Mouse (Mus musculus) heart, adult 2 months (tissue): ENCODE measurements around the gene Acat2. TPM values are rescaled to one million over a fixed set of nuclear protein-coding genes. Genes with fewer than 3 reads are reported as not detected.
"Not testable (repeated sequence)": the region's sequence is repeated elsewhere in the genome, so short reads cannot be mapped to it uniquely, and the experiment has no call there.

Source experiments
- DNase-seq, 2 experiments: peaks; one replicate each; pipeline ENCODE4 v3.0.0; 2021
- H3K27ac ChIP-seq: fragments of 200-600 bp; 2 replicates; pipeline ENCODE4 v1.8.1; 2022
- H3K27me3 ChIP-seq: fragments of 200-500 bp; 2 replicates; pipeline ENCODE4 v1.6.1; 2012; ENCODE audit warnings: mild to moderate bottlenecking, low read length, inconsistent platforms, mixed read lengths; ENCODE audit not compliant: control insufficient read depth, insufficient read depth
- H3K36me3 ChIP-seq: fragments of 200-500 bp; 2 replicates; pipeline ENCODE4 v1.6.1; 2012; ENCODE audit warnings: low read length, inconsistent platforms; ENCODE audit not compliant: control insufficient read depth, insufficient read depth
- H3K4me1 ChIP-seq: fragments of 200-500 bp; 2 replicates; pipeline ENCODE4 v1.6.1; 2011; ENCODE audit warnings: low read length; ENCODE audit not compliant: control insufficient read depth, insufficient read depth
- H3K4me3 ChIP-seq: fragments of 200-600 bp; 2 replicates; pipeline ENCODE4 v1.8.1; 2022
- H3K79me2 ChIP-seq: fragments of 200-500 bp; replicated peaks from 2 replicates; pipeline ENCODE4 v1.6.1; 2012; ENCODE audit warnings: mild to moderate bottlenecking, inconsistent platforms, low read length, moderate library complexity, mixed read lengths; ENCODE audit not compliant: control insufficient read depth, insufficient read depth
- H3K9ac ChIP-seq: fragments of 200-500 bp; 2 replicates; pipeline ENCODE4 v1.6.1; 2012; ENCODE audit warnings: low read depth, mild to moderate bottlenecking, control low read depth, inconsistent platforms, low read length, mixed read lengths
- CTCF ChIP-seq: fragments of 200-600 bp; IDR thresholded peaks from 2 replicates; pipeline ENCODE4 v1.8.1; 2022; ENCODE audit warnings: antibody characterized with exemption, mild to moderate bottlenecking, moderate library complexity
- EP300 ChIP-seq: fragments of 200-500 bp; IDR thresholded peaks from 2 replicates; pipeline ENCODE4 v1.6.1; 2011; ENCODE audit warnings: low read depth, low read length, control low read depth; ENCODE audit not compliant: insufficient read depth
- POLR2A ChIP-seq: fragments of 200-500 bp; IDR thresholded peaks from 2 replicates; pipeline ENCODE4 v1.6.1; 2011; ENCODE audit warnings: mild to moderate bottlenecking, low read depth, low read length, control low read depth; ENCODE audit not compliant: insufficient read depth
- WGBS: fragments of 180-500 bp; shearing (Covaris S2); methylation state at CpG from one replicate; pipeline ENCODE4 v1.1.7; 2018; 5-methylcytosine and 5-hydroxymethylcytosine counted together
- intact Hi-C: fragments of 180-260 bp; cut with DNase I; formaldehyde crosslinking; loops from one replicate; pipeline ENCODE4 v1.15.1; 2025
- polyA plus RNA-seq: library from polyadenylated mRNA; depleted of rRNA; stranded (reverse); fragments of >200 nt; gene quantifications from 2 replicates; pipeline ENCODE4 v1.2.3, GENCODE M21; 2012
- total RNA-seq, 2 experiments: library from RNA; stranded (reverse); gene quantifications; 2 replicates each; pipeline ENCODE4 v1.2.3; 2021

The Acat2 gene
- total and polyA plus RNA-seq, 3 experiments: 5.7 to 6.9 (median 6.6) TPM

DNA sequence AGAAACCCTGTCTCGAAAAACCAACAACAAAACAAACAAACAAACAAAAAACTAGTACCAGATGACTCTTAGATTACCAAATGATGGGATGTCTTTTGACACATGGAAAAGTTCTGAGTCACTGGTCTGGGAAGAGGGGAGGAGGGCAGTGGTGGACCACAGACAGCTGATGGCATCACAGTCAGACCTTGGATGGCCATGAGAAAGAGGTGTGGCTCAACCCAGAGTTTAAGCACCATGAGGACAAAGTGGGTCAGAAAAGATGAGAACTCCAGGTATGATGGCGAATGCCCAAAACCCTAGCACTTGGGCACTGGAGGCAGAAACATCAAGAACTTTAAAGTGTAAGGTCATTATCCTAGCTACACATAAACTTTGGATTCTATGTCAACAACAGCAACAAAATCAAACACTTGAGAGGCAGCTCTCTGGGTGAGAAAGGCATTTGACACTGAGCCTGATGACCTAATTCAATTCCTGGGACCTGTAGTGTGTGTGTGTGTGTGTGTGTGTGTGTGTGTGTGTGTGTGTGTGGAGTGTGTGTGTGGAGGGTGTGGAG lies 23.1 kb downstream of the Acat2 start:
- WGBS: 77% methylated on average over 2 of the region's 2 CpGs
- intact Hi-C loops: no loop called here
- TF ChIP-seq POLR2A: no peak
- no peak for DNase-seq
- H3K27me3 ChIP-seq: no peaks in the 10 kb centered on the region; the same call in 1 of the 2 replicates
- H3K36me3 ChIP-seq: no peaks in the 10 kb centered on the region
- no peaks in the 10 kb centered on the region for H3K79me2 ChIP-seq
- no peak overlapping the region for H3K4me3 ChIP-seq
- H3K27ac ChIP-seq: no peak overlapping the region
- H3K4me1 ChIP-seq: no peaks in the 10 kb centered on the region
- H3K9ac ChIP-seq: no peak overlapping the region

DNA sequence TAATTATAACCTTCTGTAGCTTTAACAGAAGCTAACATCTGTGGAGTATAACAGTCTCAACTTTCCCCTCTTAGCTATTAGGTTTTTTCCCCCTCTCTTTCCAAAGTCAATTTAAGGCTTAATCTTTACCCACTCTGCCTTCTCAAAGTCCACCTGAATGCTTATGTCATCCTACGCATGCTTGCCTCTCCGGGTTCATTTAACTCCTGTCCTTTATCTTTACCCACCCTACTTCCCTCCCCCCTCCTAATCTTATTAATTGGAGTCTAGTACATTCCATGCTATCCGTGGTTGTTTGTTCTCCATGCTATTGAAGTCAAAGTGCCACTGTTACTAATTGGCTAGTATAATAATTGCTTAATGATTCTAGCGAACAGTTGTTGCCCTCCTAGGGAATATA lies 24.8 kb downstream of the Acat2 start:
- Histone ChIP-seq H3K9ac (no peak overlapping the region), H3K27ac (no peak overlapping the region), H3K79me2 (no peaks in the 10 kb centered on the region), H3K4me3 (no peak overlapping the region), H3K27me3 (no peaks in the 10 kb centered on the region; the same call in 1 of the 2 replicates), H3K36me3 (no peaks in the 10 kb centered on the region), H3K4me1 (no peaks in the 10 kb centered on the region)
- TF ChIP-seq CTCF (no peak), EP300 (no peak)
- no peak for DNase-seq
- WGBS: 60% methylated on average over 4 of the region's 4 CpGs
- intact Hi-C loops: no loop called here

DNA sequence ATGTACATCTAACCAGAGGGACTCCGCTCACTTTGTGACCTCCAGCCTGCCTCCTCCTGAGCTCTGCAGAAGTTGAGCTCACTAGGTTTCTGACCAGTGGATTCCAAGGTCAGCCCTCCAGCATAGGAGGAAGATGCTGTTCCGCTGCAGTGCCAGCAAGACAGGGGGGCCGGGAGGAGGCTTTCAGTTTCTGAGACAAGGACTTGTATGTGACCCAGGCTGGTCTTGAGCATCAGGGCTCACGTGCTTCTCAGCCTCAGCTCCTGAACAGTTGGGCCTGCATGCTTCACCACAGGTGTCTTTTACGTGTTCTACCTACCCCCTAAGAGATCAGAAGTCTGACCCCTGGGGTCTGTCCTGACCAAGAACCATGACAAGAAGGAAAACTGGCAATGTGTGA lies 29.0 kb downstream of the Acat2 start:
- not testable (repeated sequence) for H3K36me3 ChIP-seq

DNA sequence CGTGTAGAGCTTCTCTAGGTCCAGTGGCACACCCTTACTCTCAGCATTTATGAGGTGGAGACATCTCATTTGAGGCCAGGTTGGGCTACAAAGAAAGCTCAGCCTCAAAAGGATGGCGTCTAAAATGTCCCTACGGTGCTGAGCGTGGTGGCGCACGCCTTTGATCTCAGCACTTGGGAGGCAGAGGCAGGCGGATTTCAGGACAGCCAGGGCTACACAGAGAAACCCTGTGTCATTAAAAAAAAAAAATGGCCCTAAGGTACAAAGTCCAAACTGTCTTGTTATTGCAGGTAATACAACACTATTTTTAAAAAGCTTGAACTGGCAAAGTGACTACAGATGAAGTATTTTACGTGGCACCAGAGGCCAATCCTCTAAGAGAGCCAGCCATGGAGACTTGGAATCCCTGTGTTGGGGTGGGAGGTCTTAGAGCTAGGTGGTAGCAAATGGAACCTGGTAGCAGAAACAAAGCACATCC lies 34.8 kb downstream of the Acat2 start:
- Histone ChIP-seq H3K27ac (no peak overlapping the region), H3K27me3 (no peaks in the 10 kb centered on the region), H3K4me3 (no peak overlapping the region), H3K4me1 (no peaks in the 10 kb centered on the region), H3K36me3 (peaks cover 12% of the 10 kb centered on the region), H3K9ac (no peak overlapping the region), H3K79me2 (no peaks in the 10 kb centered on the region)
- DNase-seq: no peak
- 90% methylated on average over 8 of the region's 8 CpGs for WGBS
- intact Hi-C loops: no loop called here
- TF ChIP-seq EP300: no peak
- TF ChIP-seq CTCF: no peak
- TF ChIP-seq POLR2A: no peak

More for the DNA sequence above, 29.0 kb downstream of the Acat2 start:
- DNase-seq, H3K4me3 ChIP-seq, H3K27me3 ChIP-seq, H3K79me2 ChIP-seq, H3K27ac ChIP-seq, H3K9ac ChIP-seq, intact Hi-C loops, H3K4me1 ChIP-seq: not testable (repeated sequence)
- 94% methylated on average over 5 of the region's 5 CpGs for WGBS

DNA sequence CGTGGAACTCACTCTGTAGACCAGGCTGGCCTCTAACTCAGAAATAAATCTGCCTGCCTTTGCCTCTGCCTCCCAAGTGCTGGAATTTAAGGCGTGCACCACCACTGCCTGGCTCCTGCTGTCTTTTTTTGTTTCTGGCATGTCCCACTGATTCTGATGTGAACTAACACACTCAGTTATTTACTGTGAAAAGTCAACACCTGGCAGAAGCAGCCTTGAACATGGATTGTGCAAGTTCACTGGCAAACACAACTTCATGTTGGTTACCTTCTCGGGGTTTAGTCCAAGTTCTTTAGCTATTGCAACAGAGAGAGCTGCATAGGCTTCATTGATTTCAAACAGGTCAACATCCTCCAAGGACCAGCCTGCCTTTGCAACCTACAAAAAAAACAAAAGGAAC lies 35.5 kb downstream of the Acat2 start:
- Histone ChIP-seq H3K4me1 (no peaks in the 10 kb centered on the region), H3K4me3 (no peak overlapping the region), H3K9ac (no peak overlapping the region), H3K36me3 (peaks cover 14% of the 10 kb centered on the region), H3K27me3 (no peaks in the 10 kb centered on the region), H3K79me2 (no peaks in the 10 kb centered on the region), H3K27ac (no peak overlapping the region)
- intact Hi-C loops: no loop called here
- TF ChIP-seq POLR2A (no peak), EP300 (no peak), CTCF (no peak)
- WGBS: 71% methylated on average over 3 of the region's 3 CpGs
- no peak for DNase-seq

DNA sequence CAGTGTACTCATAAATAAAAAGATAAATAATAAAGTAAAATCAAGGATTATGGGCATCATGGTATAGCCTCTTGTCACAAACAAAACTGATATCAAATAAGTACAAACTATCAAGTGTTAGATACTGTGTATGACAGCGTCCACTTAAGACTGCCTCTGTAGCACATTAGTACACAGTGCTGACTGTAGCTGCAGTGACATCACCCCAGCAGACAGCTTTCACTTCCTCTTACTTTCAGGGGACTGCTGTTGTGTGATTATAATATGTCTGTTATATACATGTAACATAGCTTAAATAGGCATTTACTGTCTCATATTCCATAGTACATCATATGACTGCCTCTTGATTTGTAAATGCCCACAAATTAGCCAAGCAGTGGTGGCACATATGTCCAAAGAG lies 39.5 kb downstream of the Acat2 start:
- H3K27ac ChIP-seq: no peak overlapping the region
- H3K9ac ChIP-seq: no peak overlapping the region
- intact Hi-C loops: no loop called here
- H3K79me2 ChIP-seq: no peaks in the 10 kb centered on the region
- H3K36me3 ChIP-seq: peaks cover 18% of the 10 kb centered on the region
- H3K4me3 ChIP-seq: no peak overlapping the region
- 86% methylated on average over 1 of the region's 1 CpGs for WGBS
- no peak for TF ChIP-seq POLR2A
- TF ChIP-seq EP300: no peak
- TF ChIP-seq CTCF: no peak
- no peak for DNase-seq
- no peaks in the 10 kb centered on the region for H3K4me1 ChIP-seq
- H3K27me3 ChIP-seq: no peaks in the 10 kb centered on the region
